Mouse (Mus musculus): ENCODE measurements around the gene Crebl2.

Gene Crebl2

DNA sequence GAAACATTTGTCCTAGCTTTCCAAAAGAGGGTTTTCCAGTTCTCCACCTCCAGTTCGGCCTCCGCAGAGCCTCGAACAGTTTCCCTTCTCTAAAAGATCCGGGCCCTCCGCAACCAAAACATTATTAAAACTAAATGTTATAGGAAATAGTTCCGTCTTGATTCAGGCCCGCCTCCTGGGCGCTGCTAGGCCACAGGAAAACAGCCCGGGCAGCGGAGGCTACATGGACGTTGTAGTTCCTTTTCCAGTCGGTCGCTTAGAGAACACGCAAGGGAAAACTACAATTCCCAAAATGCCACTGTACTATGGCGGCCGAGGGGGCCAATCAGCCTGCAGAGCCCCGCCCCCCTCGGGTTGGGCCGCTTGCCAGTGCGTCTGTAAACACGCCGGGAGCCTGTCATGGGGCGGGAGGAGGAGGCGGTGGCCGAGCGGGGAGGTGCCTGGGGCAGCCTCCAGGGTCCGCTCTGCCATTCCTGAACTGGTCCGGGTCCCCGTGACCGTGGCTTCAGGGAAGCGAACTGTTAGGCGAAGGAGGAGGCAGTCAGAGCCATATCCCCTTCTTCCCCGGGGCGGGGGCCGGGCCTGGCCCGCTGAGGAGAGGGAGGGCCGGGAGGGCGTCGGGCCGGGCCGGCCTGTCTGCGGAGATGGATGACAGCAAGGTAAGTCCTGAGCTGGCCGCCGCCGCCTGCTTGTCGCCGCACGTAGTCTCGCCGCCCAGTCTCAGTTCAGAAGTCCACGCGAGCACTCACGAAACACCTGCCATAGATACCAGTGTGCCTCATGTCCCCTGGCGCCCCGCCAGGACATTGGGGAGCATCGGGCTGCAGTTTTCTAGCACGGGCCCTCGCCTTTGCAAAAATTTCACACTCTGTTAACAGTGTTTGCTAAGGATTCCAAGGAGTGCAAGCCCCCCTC, at the start of gene Crebl2:
Crebl2 (plus strand) TSS at position 369 of the 915 bp plus-strand sequence.
- peak; percentile 98 for DNase-seq (ENCODE audit: low read depth, low spot score)

DNA sequence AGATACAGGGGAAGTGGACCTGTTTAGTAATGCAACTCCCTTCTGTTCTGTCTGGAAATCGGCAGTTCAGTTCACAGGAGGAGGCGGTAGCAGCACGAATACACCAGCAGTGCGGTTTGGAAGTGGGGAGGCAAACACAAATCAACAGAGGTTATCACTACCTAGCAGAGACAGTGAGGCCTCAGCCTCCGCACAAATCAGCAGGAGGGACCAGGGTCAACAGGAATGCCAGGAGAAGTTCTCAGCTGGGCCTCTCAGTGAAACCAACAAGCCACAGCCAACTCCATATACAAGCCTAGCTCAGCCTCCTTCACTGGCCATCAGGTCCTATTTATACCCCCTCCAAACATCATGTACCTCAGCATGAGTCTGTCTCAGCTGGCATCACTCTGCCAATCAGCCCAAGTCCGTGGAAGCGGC, 48.5 kb upstream of the Crebl2 start:
- no peak for DNase-seq (ENCODE audit: low read depth, low spot score)

DNA sequence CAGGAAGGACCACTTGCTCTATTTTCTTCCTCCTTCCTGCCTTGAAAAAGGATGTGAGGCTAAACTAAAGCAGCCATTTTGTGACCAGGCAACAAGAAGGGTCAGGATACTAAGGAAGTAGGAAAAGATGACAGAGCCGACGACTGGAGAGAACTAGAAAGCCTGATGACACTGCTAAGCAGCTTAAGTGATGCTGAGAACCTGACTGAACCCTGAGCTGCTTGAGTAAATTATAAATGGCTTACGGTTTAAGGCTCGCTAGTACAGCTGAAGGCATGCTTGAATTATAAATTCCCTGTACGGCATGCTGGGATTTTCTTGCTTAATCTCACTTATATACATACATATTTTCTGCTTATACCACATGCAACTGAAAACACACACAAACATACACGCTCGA, 47.1 kb upstream of the Crebl2 start:
- DNase-seq (ENCODE audit: low read depth, low spot score) = no peak

DNA sequence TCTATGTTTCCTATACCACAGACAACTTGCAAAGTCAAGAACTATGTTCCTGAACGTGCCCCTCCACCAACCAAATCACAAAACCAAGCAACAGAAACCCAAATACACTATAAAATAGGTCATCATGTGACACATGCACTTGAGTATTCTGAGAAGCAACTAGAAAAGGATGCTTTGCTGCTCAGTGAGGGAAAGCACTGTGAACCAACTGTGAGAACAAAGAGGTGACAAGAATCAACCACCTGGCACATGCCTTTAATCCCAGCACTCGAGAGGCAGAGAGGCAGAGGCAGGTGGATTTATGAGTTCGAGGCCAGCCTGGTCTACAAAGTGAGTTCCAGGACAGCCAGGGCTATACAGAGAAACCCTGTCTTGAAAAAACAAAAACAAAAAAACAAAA, 43.5 kb upstream of the Crebl2 start:
- no peak for DNase-seq (ENCODE audit: low read depth, low spot score)

DNA sequence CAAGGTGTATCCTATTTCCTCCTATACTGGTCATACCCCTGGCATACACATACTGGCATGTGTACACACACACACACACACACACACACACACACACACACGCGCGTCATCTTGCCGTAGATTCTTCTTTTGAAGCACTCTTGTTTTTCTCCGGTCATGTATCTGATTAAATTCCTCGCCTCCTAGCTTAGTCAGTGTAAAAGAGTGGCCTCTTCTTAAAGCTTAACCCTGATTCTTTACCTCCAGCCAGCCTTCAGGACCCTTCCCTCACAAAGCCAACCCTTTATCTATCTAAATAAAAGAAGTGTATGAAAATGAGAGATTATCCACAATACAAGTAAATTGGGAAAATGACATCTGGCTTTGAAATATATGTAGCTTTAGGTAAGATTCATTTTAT, 40.9 kb upstream of the Crebl2 start:
- no peak for DNase-seq (ENCODE audit: low read depth, low spot score)

DNA sequence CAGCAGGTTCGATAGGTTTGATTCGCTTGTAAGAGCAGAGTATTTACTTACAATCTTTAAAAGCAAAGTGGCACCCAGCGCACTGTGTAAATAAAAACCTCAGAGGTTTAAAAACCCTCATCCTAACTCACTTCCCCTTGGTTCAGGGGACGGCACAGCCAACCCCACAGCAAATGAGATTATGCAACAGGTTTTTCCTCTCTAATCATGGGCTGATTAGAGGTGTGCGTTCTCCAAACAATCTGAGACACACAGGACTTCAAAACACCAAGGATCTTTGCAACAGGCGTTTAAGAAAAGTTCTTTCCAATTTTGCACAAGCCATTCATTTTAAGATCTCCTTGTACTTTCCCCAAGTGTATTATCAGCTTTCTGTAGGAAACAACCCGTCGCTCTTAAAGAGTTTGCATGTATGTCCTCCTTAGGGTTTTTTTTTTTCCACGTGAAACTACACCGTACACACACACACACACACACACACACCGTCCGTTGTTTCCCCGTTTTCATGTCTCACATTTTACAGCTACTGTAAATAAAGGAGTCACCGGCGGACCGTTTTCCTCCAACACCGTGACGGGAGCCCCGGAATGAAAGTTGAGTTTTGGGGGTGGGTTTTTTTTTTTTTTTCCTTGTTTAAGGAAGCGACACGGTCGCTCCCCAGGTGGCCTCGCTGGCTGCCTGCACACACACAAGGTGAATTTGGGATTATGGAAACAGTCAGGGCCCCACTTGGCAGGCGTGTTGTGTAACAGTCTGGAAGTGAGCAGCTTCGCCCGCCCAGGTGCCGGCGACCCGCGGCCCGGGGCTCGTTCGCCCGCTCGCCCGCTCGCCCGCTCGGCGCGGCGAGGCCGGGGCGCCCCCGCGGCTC, 38.5 kb upstream of the Crebl2 start:
- DNase-seq (ENCODE audit: low read depth, low spot score) = no peak

DNA sequence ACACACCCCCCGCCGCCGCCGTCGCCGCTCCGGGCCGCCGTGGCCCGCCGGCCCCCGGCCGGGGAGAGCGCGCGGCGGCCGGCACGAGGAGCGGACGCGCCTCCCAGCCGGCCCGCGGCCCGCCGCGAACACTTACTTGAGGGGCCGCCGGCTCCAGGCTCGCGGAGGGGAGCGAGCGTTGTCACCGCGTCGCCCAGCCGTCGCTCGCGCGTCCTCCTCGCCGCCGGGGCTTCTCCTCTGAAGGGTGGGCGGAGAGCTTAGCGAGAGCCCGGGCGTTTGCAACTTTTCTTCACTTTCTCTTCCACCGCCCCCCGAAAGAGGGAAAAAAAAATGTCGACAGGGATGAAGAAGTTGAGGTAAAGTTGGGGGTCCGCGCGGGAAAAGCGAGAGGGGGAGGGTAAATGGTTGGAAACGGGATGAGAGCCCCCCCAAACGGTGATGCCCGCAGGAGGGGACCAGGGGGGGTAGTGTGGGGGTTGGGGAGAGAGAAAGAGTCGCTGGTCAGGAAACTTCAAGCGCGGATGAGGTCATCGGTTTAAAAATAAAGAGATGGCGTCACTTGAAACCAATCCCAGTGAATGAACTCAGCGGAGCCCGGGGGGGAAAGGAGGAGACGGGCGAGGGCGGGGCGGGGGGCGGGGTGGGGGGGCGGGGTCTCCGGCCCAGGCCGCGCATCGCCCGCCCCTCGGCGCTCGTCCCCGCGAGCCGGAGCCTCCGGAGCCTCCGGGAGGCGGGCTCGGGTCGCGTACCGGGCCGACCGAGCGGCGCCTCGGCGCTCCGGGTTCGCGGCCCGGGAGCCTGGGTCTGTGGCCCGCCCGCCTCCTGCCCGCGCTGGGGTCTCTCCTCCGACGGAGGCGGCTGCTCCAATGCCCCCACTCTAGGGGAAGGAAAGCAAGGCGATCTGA, 37.6 kb upstream of the Crebl2 start, which contains the start of gene Dusp16:
Dusp16 (minus strand) TSS at position 485 of the 905 bp plus-strand sequence.
- peak; percentile 89 for DNase-seq (ENCODE audit: low read depth, low spot score)

DNA sequence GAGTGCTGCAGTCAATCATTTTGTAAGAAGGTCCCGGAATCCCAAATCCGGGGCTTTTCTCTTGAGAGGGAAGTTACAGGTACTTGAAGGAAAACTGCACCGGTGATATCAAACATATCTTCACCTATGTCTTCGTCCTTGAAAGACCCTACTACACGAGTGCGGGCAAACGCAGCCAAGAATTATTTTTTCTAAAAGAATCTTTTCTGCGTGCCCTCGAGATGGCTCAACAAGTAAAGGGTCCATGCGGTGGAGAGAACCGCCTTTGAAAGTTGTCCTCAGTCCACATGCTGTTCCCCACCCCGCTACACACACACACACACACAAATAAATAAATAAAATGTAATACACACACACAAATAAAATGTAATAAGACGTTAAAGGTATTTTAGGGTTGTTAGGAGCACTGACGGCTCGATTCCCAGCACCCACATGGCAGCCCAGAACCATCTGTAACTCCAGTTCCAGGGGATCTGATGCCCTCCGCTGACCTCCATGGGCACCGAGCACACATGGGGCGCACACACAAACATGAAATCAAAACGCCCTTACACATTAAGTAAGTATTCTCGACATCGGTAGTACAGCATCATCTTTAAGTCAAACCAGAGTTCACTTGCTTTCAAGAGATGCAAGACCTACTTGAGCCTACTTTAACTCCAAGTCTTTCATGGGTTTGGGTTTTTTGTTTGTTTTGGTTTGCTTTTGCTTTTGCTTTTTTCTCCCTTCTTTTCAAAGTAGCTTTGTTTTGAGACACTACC, 36.7 kb upstream of the Crebl2 start:
- DNase-seq (ENCODE audit: low read depth, low spot score) = no peak

DNA sequence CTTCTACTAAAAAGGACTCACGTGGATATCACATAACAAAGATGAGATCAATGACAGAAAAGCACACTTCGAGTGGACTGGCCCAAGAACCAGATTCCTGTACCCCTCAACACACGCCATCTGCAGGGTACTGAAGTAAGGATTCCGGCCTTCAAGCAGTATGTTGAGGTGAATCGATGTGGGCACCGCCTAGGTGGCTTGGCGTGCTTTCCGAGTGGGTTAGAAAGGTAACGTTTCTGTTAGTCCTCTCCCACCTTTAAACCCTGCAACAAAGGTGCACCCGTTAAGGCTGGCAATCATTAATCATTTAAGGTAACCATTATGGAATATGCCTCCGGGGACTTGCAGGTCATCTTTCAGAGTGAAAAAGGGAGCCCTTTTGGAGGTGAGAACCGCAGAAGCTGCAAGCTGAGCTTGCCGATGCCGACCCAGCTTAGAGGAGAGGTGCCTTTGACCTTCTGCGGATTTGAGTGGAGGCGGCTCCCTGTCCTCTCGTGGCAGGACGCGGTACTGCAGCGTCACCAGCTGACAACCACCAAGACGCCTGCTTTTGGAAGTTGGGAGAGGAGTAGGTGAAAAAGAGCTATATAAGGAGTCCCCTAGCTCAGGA, 35.9 kb upstream of the Crebl2 start:
- peak; percentile 69 for DNase-seq (ENCODE audit: low read depth, low spot score)

DNA sequence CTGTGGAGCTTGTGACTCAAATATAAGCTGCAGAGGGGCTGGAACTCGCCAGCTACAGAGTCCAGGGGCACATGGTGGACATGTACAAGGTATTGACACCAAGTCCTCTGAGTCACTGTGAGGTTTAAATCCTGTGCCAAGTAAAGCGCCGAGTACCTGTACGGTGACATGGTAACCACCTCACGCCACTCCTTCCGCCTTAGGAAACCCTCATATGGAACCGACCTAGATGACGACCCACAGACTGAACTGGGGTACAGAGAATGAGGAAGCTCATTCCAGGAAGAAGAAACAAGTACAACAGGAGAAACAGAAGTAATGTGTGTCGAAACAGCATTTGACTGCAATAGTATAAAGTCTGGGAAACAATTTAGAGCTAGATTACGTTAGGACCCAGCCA, 33.7 kb upstream of the Crebl2 start:
- no peak for DNase-seq (ENCODE audit: low read depth, low spot score)

DNA sequence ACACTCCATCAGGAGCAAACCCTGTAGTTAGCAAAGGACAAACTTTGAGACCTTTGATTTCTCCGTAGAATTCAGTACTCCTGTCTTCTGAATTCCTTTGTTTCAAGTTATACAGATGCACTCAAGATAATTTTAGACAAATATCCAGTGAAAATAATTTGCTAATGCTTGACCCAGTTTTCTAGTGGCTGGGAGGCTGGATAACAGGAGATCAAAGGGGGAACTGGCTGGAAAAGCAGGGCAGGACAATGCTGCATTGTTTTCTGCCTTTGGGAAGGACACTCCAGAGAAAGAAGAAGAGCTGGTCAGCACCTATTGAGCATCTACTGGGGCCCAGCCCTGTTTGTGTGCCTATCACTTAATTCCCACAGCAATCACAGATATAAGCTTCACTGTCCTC, 28.5 kb upstream of the Crebl2 start:
- no peak for DNase-seq (ENCODE audit: low read depth, low spot score)

DNA sequence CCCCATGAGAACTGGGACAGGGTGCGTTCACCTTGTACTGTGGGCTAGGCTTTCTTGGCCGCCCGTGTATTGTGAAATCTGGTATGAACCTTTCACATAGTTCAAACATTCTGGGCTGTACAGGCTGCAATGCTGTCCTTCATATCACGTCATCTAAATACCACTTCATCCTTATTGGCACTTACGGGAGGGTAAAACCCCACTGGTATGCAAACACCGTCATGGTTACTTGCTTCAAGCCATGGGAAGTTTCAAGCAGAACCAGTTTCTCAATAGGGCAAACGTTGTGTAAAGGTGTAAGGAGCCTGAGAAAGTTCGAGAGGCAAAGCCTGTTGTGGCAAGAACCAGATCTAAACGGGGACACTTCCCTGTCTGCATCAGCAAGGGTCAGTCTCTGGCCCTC, 27.3 kb upstream of the Crebl2 start:
- DNase-seq (ENCODE audit: low read depth, low spot score) = no peak

DNA sequence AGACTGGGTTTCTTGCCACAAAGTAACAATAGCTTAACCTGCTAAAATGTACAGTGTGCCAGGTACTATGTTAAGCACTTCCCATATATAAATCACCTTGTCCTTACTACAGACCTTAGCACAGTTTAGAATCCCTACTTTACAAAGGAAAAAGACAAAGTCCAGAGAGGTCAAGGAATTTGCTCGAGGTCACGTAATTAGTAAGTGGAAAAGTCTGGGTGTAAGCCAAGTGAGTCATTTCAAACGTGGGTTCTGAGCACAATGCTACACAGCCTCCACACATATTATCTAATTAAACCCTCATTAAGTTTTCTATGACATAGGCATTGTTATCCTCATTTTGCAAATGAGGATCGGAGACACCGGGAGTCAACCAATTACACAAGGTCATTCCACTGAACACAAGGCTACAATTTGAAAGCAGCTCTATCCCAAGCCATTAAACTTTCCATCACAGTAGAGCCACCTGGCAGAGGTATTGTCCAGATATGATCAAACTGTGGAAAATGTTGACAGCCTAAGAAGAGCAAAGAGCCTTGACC, 25.1 kb upstream of the Crebl2 start:
- no peak for DNase-seq (ENCODE audit: low read depth, low spot score)

DNA sequence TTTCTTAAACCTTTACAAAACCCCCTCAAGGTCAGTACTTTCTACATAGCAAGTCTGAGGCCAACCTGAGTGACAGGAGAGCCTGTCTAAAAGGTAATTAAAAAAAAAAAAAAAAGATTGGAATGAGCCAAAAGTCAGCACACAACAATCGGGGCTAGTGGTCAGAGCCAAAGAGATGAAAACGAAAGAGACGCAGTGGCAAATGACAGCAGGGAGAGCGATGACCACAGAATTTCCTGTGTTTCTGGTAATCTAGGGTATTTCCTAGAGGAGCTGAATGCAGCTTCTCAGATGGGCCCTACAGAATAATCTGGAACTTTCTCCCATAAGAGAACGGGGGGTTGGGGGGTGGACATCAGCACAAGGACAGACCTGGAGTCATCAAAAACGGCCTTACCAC, 23.8 kb upstream of the Crebl2 start:
- no peak for DNase-seq (ENCODE audit: low read depth, low spot score)

DNA sequence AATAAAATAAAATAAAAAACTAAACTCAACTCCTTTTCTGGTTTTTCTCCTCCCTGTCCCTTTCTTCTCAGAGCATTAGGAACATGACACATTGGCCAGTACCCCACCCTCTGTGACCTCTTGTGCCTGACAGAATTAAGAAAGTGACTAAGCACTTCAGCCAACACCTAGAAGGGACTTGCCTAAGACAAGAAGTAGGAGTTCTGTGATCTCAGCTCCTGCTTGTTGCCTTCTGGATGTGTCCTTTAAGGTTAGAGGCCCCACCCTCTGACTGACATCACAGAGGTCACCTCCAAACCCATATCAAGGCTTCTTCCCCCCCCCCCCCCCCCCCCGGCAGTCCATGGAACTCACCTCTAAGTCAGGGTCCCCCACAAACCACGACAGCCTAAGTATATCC, 22.9 kb upstream of the Crebl2 start:
- DNase-seq (ENCODE audit: low read depth, low spot score) = no peak

DNA sequence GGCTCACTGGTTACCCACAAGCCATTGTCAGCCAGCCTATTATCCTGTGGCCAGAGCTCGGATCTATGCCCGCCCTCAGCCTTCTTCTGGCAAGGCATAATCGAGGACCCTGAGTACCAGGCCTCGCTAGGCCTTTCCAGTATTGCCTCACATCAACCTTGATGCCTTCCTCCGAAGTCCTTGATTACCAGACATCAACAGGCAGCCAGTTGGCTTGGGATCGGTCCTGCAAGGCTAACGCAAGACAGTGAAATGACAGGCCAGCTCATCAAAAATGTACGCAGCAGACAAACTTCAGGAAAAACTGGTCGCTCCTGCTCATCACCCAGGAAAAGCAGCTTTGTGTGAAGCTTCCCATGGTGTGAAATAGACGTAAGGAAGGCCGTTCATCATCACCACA, 22.2 kb upstream of the Crebl2 start:
- DNase-seq (ENCODE audit: low read depth, low spot score) = no peak

DNA sequence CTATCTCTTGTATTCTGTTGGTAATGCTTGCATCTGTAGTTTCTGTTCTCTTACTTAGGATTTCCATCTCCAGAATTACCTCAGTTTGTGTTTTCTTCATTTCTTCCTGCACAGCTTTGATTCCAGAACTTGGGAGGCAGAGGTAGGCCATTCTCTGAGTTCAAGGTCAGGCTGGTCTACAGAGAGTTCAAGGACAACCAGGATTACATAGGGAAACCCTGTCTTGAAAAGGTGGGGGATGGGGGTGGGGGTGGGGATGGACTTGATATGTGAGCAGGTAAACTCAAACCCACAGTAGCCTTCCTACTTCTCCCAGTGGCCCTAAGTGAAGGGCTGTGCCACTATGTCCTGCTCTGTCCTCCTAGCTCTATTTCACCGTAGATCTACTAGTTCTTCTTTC, 16.9 kb upstream of the Crebl2 start:
- DNase-seq (ENCODE audit: low read depth, low spot score) = no peak

DNA sequence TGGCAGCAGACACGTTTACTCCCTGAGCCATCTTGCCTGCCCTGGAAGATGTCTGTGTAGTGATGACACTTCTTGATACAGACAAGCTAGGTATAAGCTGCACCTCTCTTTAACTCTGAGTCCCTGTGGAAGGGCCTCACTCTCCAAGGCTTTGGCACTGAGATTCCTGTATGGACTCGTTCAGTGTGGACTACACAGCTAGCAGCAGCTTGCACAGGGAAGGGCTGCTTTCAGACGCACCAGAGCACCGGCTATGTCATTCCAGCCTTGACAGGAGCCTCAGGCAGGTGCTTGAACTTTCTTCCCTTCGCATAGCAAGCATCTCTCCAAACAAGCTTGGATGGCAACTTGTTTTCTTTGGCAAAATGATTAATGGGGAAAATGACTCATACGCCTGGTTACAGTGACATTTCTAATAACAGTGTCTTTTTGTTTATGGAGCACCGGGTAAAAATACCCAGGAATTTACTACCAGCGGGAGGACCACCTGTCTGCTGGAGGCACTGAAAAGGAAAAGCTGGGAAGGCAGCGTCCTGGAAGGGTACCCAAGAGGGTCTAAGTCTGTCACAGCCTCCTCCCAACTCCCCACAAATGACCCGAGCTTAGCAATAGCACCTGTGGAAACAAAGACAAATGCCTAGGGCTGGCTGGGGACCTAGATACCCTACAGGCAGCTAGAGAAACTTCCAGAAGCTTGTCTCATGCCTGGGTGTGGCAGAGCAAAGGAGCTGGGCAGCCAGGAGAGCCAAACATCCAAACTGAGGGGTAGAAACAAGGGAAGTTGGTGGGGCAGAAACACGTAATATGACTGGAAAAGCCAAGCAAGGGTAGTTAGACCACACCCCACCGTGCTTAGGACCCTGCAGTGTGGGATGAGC, 12.7 kb upstream of the Crebl2 start:
- DNase-seq (ENCODE audit: low read depth, low spot score) = no peak

DNA sequence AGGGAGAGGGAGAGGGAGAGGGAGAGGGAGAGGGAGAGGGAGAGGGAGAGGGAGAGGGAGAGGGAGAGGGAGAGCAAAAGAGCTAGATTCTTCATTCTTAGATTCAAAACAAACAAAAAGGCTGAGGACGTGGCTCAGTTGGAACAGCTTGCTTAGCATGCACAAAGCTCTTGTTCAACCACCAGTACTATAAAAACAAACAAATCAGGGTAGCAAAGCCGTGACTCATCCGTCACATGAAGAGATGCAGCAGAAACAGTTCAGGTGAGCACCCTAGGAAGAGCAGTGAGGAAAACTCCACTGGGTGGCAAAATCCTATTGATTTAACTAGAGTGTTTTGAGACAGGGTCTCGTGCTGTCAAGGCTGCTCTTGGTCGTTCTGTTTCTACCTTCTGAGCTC, 10.2 kb upstream of the Crebl2 start:
- no peak for DNase-seq (ENCODE audit: low read depth, low spot score)

Data from embryo, embryonic 11.5 days (tissue).